Mouse (Mus musculus) hindbrain, embryonic 12.5 days (tissue): Measurements from ENCODE around the gene Matk. TPM values are rescaled to one million over a fixed set of nuclear protein-coding genes. Genes with fewer than 3 reads are reported as not detected.

Experiments used
- ATAC-seq: fragments of 200-750 bp; cut with Nextera tagmentation; 2 replicates; pipeline ENCODE4 v1.8.0; 2017; ENCODE audit warnings: moderate TSS enrichment; ENCODE audit not compliant: low FRiP score
- H3K27ac ChIP-seq: fragments of 300-500 bp; sonication (generic); 2 replicates; pipeline ENCODE4 v1.5.1; 2016; ENCODE audit warnings: mild to moderate bottlenecking
- H3K27me3 ChIP-seq: fragments of 300-500 bp; sonication (generic); 2 replicates; pipeline ENCODE4 v1.6.1; 2016; ENCODE audit warnings: mild to moderate bottlenecking
- H3K36me3 ChIP-seq: fragments of 300-500 bp; sonication (generic); 2 replicates; pipeline ENCODE4 v1.6.1; 2016; ENCODE audit warnings: mild to moderate bottlenecking
- H3K4me1 ChIP-seq: fragments of 300-500 bp; sonication (generic); 2 replicates; pipeline ENCODE4 v1.6.1; 2016
- H3K4me2 ChIP-seq: fragments of 300-500 bp; sonication (generic); replicated peaks from 2 replicates; pipeline ENCODE4 v1.6.1; 2016; ENCODE audit warnings: mild to moderate bottlenecking
- H3K4me3 ChIP-seq: fragments of 300-500 bp; sonication (generic); 2 replicates; pipeline ENCODE4 v1.5.1; 2016; ENCODE audit warnings: mild to moderate bottlenecking
- H3K9ac ChIP-seq: fragments of 300-500 bp; sonication (generic); 2 replicates; pipeline ENCODE4 v1.6.1; 2016; ENCODE audit warnings: mild to moderate bottlenecking, moderate library complexity
- H3K9me3 ChIP-seq: fragments of 300-500 bp; sonication (generic); replicated peaks from 2 replicates; pipeline ENCODE4 v1.6.1; 2016; ENCODE audit warnings: mild to moderate bottlenecking
- WGBS: fragments of 180-500 bp; shearing (Covaris S2); methylation state at CpG from one replicate; pipeline ENCODE4 v1.1.7; 2016; 5-methylcytosine and 5-hydroxymethylcytosine counted together
- polyA plus RNA-seq: library from polyadenylated mRNA; unstranded; fragments of >200 nt; fragmentation: Nextera tagmentation; extraction: Ambion mirVana; gene quantifications from 2 replicates; pipeline ENCODE4 v1.2.1, GENCODE M21; 2016

The Matk gene
- polyA plus RNA-seq, 1 experiment from 2014 or later: 6.8 TPM

GRCm38 (mm10) chr10:81272356-81272755 is 19.6 kb downstream of the Matk start:
- Histone ChIP-seq H3K4me2 (no peak overlapping the region), H3K4me3 (no peak overlapping the region), H3K36me3 (peaks cover 33% of the 10 kb centered on the region), H3K27me3 (no peaks in the 10 kb centered on the region), H3K27ac (no peak overlapping the region), H3K9me3 (peaks cover 2% of the 10 kb centered on the region; the same call in 1 of the 2 replicates), H3K9ac (no peak overlapping the region), H3K4me1 (peaks cover 9% of the 10 kb centered on the region)
- WGBS: 92% methylated on average over 21 of the region's 21 CpGs
- no peak for ATAC-seq

- Histone ChIP-seq H3K4me3 (no peak overlapping the region), H3K27me3 (0 out of 2 replicates have a peak, but pooled peaks cover under 1% of the 10 kb centered on the region), H3K4me2 (no peak overlapping the region), H3K36me3 (peaks cover 33% of the 10 kb centered on the region), H3K4me1 (peaks cover 2% of the 10 kb centered on the region), H3K27ac (no peak overlapping the region), H3K9me3 (peaks cover 2% of the 10 kb centered on the region; the same call in 1 of the 2 replicates), H3K9ac (no peak overlapping the region)
- ATAC-seq: no peak
- WGBS: 94% methylated on average over 19 of the region's 19 CpGs
Observed at GRCm38 (mm10) chr10:81273842-81274241, 21.1 kb downstream of the Matk start.

GRCm38 (mm10) chr10:81277676-81278075 is 24.9 kb downstream of the Matk start:
- Histone ChIP-seq H3K4me1 (no peaks in the 10 kb centered on the region), H3K36me3 (peaks cover 12% of the 10 kb centered on the region), H3K4me2 (no peak overlapping the region), H3K4me3 (no peak overlapping the region), H3K9me3 (peaks cover 2% of the 10 kb centered on the region; the same call in 1 of the 2 replicates), H3K27ac (no peak overlapping the region), H3K27me3 (peaks cover 23% of the 10 kb centered on the region), H3K9ac (no peak overlapping the region)
- WGBS: 75% methylated on average over 22 of the region's 22 CpGs
- ATAC-seq: no peak

- Histone ChIP-seq H3K36me3 (no peaks in the 10 kb centered on the region), H3K27me3 (peaks cover 41% of the 10 kb centered on the region), H3K9ac (no peak overlapping the region), H3K9me3 (peaks cover 2% of the 10 kb centered on the region; the same call in 1 of the 2 replicates), H3K4me1 (0 out of 2 replicates have a peak, but pooled peaks cover 1% of the 10 kb centered on the region), H3K4me2 (no peak overlapping the region), H3K27ac (no peak overlapping the region), H3K4me3 (no peak overlapping the region)
- WGBS: 42% methylated on average over 10 of the region's 10 CpGs
- ATAC-seq: no peak
Observed at GRCm38 (mm10) chr10:81279496-81279895, 26.8 kb downstream of the Matk start.

GRCm38 (mm10) chr10:81284189-81284588 is 31.5 kb downstream of the Matk start:
- peaks cover 59% of the 10 kb centered on the region for H3K27me3 ChIP-seq

GRCm38 (mm10) chr10:81284719-81285118 is 32.0 kb downstream of the Matk start:
- no peak overlapping the region for H3K9ac ChIP-seq
- no peaks in the 10 kb centered on the region for H3K9me3 ChIP-seq
- no peak overlapping the region for H3K27ac ChIP-seq
- 14% methylated on average over 17 of the region's 17 CpGs for WGBS
- no peaks in the 10 kb centered on the region for H3K36me3 ChIP-seq
- H3K4me1 ChIP-seq: peaks cover 11% of the 10 kb centered on the region
- no peak overlapping the region for H3K4me3 ChIP-seq
- peak overlapping the region; percentile 81; the same call in 1 of the 2 replicates for H3K4me2 ChIP-seq
- peaks cover 58% of the 10 kb centered on the region for H3K27me3 ChIP-seq
- no peak for ATAC-seq

More at GRCm38 (mm10) chr10:81284189-81284588, 31.5 kb downstream of the Matk start:
- no peak overlapping the region for H3K27ac ChIP-seq
- ATAC-seq: no peak
- 53% methylated on average over 6 of the region's 6 CpGs for WGBS
- H3K9ac ChIP-seq: no peak overlapping the region
- peaks cover 11% of the 10 kb centered on the region; the same call in 1 of the 2 replicates for H3K4me1 ChIP-seq
- H3K9me3 ChIP-seq: no peaks in the 10 kb centered on the region
- no peaks in the 10 kb centered on the region for H3K36me3 ChIP-seq
- H3K4me3 ChIP-seq: no peak overlapping the region
- H3K4me2 ChIP-seq: no peak overlapping the region

- no peak overlapping the region for H3K27ac ChIP-seq
- WGBS: 3% methylated on average over 54 of the region's 54 CpGs
Observed at GRCm38 (mm10) chr10:81285694-81286450, 33.1 kb downstream of the Matk start.

GRCm38 (mm10) chr10:81286586-81286985 is 33.9 kb downstream of the Matk start:
- H3K4me1 ChIP-seq: peaks cover 18% of the 10 kb centered on the region
- WGBS: 52% methylated on average over 6 of the region's 6 CpGs
- H3K27ac ChIP-seq: no peak overlapping the region
- H3K36me3 ChIP-seq: no peaks in the 10 kb centered on the region
- no peak for ATAC-seq
- H3K4me2 ChIP-seq: no peak overlapping the region
- no peaks in the 10 kb centered on the region for H3K9me3 ChIP-seq
- no peak overlapping the region for H3K9ac ChIP-seq
- H3K4me3 ChIP-seq: no peak overlapping the region
- peaks cover 66% of the 10 kb centered on the region for H3K27me3 ChIP-seq

More at GRCm38 (mm10) chr10:81285694-81286450, 33.1 kb downstream of the Matk start:
- peaks cover 66% of the 10 kb centered on the region for H3K27me3 ChIP-seq
- H3K4me1 ChIP-seq: peaks cover 14% of the 10 kb centered on the region
- H3K4me2 ChIP-seq: peak overlapping the region; percentile 81
- H3K4me3 ChIP-seq: peak overlapping the region; percentile 50
- peak overlapping the region; percentile 65 for H3K9ac ChIP-seq
- no peaks in the 10 kb centered on the region for H3K36me3 ChIP-seq
- ATAC-seq: peak; percentile 62
- H3K9me3 ChIP-seq: no peaks in the 10 kb centered on the region

GRCm38 (mm10) chr10:81287513-81288157 is 34.9 kb downstream of the Matk start:
- no peak for ATAC-seq
- Histone ChIP-seq H3K9ac (no peak overlapping the region), H3K27ac (no peak overlapping the region), H3K36me3 (no peaks in the 10 kb centered on the region), H3K9me3 (no peaks in the 10 kb centered on the region), H3K27me3 (peaks cover 62% of the 10 kb centered on the region), H3K4me2 (no peak overlapping the region), H3K4me3 (no peak overlapping the region), H3K4me1 (peaks cover 18% of the 10 kb centered on the region)
- WGBS: 65% methylated on average over 8 of the region's 8 CpGs

- Histone ChIP-seq H3K4me3 (no peak overlapping the region), H3K4me1 (peaks cover 19% of the 10 kb centered on the region), H3K9ac (no peak overlapping the region), H3K27ac (no peak overlapping the region), H3K27me3 (peaks cover 53% of the 10 kb centered on the region), H3K36me3 (no peaks in the 10 kb centered on the region), H3K9me3 (no peaks in the 10 kb centered on the region), H3K4me2 (no peak overlapping the region)
- no peak for ATAC-seq
- 43% methylated on average over 6 of the region's 6 CpGs for WGBS
Observed at GRCm38 (mm10) chr10:81288601-81289000, 35.9 kb downstream of the Matk start.

GRCm38 (mm10) chr10:81289278-81289677 is 36.5 kb downstream of the Matk start:
- H3K27ac ChIP-seq: no peak overlapping the region
- H3K9ac ChIP-seq: no peak overlapping the region
- no peak for ATAC-seq
- no peaks in the 10 kb centered on the region for H3K36me3 ChIP-seq
- H3K27me3 ChIP-seq: peaks cover 47% of the 10 kb centered on the region
- peak overlapping the region; percentile 24; the same call in 1 of the 2 replicates for H3K4me2 ChIP-seq
- no peaks in the 10 kb centered on the region for H3K9me3 ChIP-seq
- WGBS: 4% methylated on average over 7 of the region's 7 CpGs
- no peak overlapping the region for H3K4me3 ChIP-seq
- H3K4me1 ChIP-seq: peaks cover 26% of the 10 kb centered on the region

- Histone ChIP-seq H3K9me3 (no peaks in the 10 kb centered on the region), H3K27ac (no peak overlapping the region), H3K4me2 (0 out of 2 replicates have a peak overlapping the region, but pooled peaks have one; percentile 24), H3K27me3 (peaks cover 41% of the 10 kb centered on the region), H3K4me3 (no peak overlapping the region), H3K36me3 (no peaks in the 10 kb centered on the region), H3K4me1 (peaks cover 27% of the 10 kb centered on the region), H3K9ac (no peak overlapping the region)
- 64% methylated on average over 14 of the region's 14 CpGs for WGBS
- ATAC-seq: no peak
Observed at GRCm38 (mm10) chr10:81289811-81290210, 37.1 kb downstream of the Matk start.
